Mouse (Mus musculus) forebrain, embryonic 15.5 days (tissue): ENCODE results near the gene Rnf126. TPM values are rescaled to one million over a fixed set of nuclear protein-coding genes. Genes with fewer than 3 reads are reported as not detected.

Experiments used
- ATAC-seq: fragments of 200-750 bp; cut with Nextera tagmentation; replicated peaks from 2 replicates; pipeline ENCODE4 v1.8.0; 2017; ENCODE audit warnings: mild to moderate bottlenecking, moderate TSS enrichment, moderate library complexity
- H3K27ac ChIP-seq: fragments of 300-500 bp; sonication (generic); replicated peaks from 2 replicates; pipeline ENCODE4 v1.5.1; 2015; ENCODE audit warnings: mild to moderate bottlenecking, inconsistent platforms
- H3K27me3 ChIP-seq: fragments of 300-500 bp; sonication (generic); 2 replicates; pipeline ENCODE4 v1.6.1; 2015; ENCODE audit warnings: inconsistent platforms
- H3K36me3 ChIP-seq: fragments of 300-500 bp; sonication (generic); 2 replicates; pipeline ENCODE4 v1.6.1; 2015; ENCODE audit warnings: mild to moderate bottlenecking, inconsistent platforms
- H3K4me1 ChIP-seq: fragments of 300-500 bp; sonication (generic); 2 replicates; pipeline ENCODE4 v1.6.1; 2015; ENCODE audit warnings: inconsistent platforms
- H3K4me2 ChIP-seq: fragments of 300-500 bp; sonication (generic); replicated peaks from 2 replicates; pipeline ENCODE4 v1.6.1; 2015; ENCODE audit warnings: mild to moderate bottlenecking, inconsistent platforms
- H3K4me3 ChIP-seq: fragments of 300-500 bp; sonication (generic); 2 replicates; pipeline ENCODE4 v1.5.1; 2015; ENCODE audit warnings: mild to moderate bottlenecking, inconsistent platforms
- H3K9ac ChIP-seq: fragments of 300-500 bp; sonication (generic); replicated peaks from 2 replicates; pipeline ENCODE4 v1.6.1; 2015; ENCODE audit warnings: mild to moderate bottlenecking, inconsistent platforms
- H3K9me3 ChIP-seq: fragments of 300-500 bp; sonication (generic); 2 replicates; pipeline ENCODE4 v1.6.1; 2016; ENCODE audit warnings: inconsistent platforms
- WGBS: fragments of 180-500 bp; shearing (Covaris S2); methylation state at CpG from one replicate; pipeline ENCODE4 v1.1.7; 2015; ENCODE audit warnings: mixed read lengths; 5-methylcytosine and 5-hydroxymethylcytosine counted together
- polyA plus RNA-seq: library from polyadenylated mRNA; unstranded; fragments of >200 nt; fragmentation: Nextera tagmentation; extraction: Ambion mirVana; gene quantifications from 2 replicates; pipeline ENCODE4 v1.2.1, GENCODE M21; 2015

Rnf126 gene
- polyA plus RNA-seq, 1 experiment from 2014 or later = 94.9 TPM

GRCm38 (mm10) chr10:79802331-79802971 is 35.7 kb upstream of the Rnf126 start:
- peaks cover 69% of the 10 kb centered on the region for H3K4me1 ChIP-seq
- H3K9ac ChIP-seq = no peak overlapping the region; the same call in 1 of the 2 replicates
- peak overlapping the region; percentile 11; the same call in 1 of the 2 replicates for H3K4me2 ChIP-seq
- no peak for ATAC-seq
- H3K36me3 ChIP-seq = peaks cover 9% of the 10 kb centered on the region; the same call in 1 of the 2 replicates
- no peak overlapping the region for H3K4me3 ChIP-seq
- WGBS = 23% methylated on average over 11 of the region's 11 CpGs
- peak overlapping the region; percentile 87 for H3K27ac ChIP-seq
- no peaks in the 10 kb centered on the region for H3K27me3 ChIP-seq
- no peaks in the 10 kb centered on the region for H3K9me3 ChIP-seq

GRCm38 (mm10) chr10:79801837-79802236 is 35.1 kb upstream of the Rnf126 start:
- no peak overlapping the region for H3K9ac ChIP-seq
- H3K4me3 ChIP-seq = no peak overlapping the region
- no peaks in the 10 kb centered on the region for H3K27me3 ChIP-seq
- peaks cover 75% of the 10 kb centered on the region for H3K4me1 ChIP-seq
- no peak for ATAC-seq
- H3K4me2 ChIP-seq = 0 out of 2 replicates have a peak overlapping the region, but pooled peaks have one; percentile 11
- H3K27ac ChIP-seq = peak overlapping the region; percentile 87
- H3K9me3 ChIP-seq = no peaks in the 10 kb centered on the region
- peaks cover 3% of the 10 kb centered on the region; the same call in 1 of the 2 replicates for H3K36me3 ChIP-seq
- 24% methylated on average over 3 of the region's 3 CpGs for WGBS

GRCm38 (mm10) chr10:79800508-79800907 is 33.8 kb upstream of the Rnf126 start:
- ATAC-seq = no peak
- peaks cover 80% of the 10 kb centered on the region for H3K4me1 ChIP-seq
- H3K27me3 ChIP-seq = no peaks in the 10 kb centered on the region
- no peaks in the 10 kb centered on the region for H3K9me3 ChIP-seq
- H3K9ac ChIP-seq = no peak overlapping the region
- H3K27ac ChIP-seq = no peak overlapping the region
- H3K36me3 ChIP-seq = no peaks in the 10 kb centered on the region
- H3K4me2 ChIP-seq = no peak overlapping the region
- 80% methylated on average over 11 of the region's 11 CpGs for WGBS
- no peak overlapping the region for H3K4me3 ChIP-seq

- no peaks in the 10 kb centered on the region for H3K9me3 ChIP-seq
- 88% methylated on average over 12 of the region's 12 CpGs for WGBS
- no peak overlapping the region for H3K27ac ChIP-seq
- ATAC-seq = no peak
- no peak overlapping the region for H3K9ac ChIP-seq
- no peak overlapping the region for H3K4me3 ChIP-seq
- H3K4me2 ChIP-seq = no peak overlapping the region
- no peaks in the 10 kb centered on the region for H3K27me3 ChIP-seq
- H3K36me3 ChIP-seq = no peaks in the 10 kb centered on the region
- peaks cover 71% of the 10 kb centered on the region for H3K4me1 ChIP-seq
Measured at GRCm38 (mm10) chr10:79798289-79798928, 31.7 kb upstream of the Rnf126 start.

- Histone ChIP-seq H3K9ac (no peak overlapping the region), H3K4me2 (peak overlapping the region; percentile 2; the same call in 1 of the 2 replicates), H3K4me3 (no peak overlapping the region), H3K9me3 (no peaks in the 10 kb centered on the region), H3K4me1 (peaks cover 65% of the 10 kb centered on the region), H3K36me3 (no peaks in the 10 kb centered on the region), H3K27me3 (no peaks in the 10 kb centered on the region), H3K27ac (0 out of 2 replicates have a peak overlapping the region, but pooled peaks have one; percentile 1)
- no peak for ATAC-seq
- 59% methylated on average over 15 of the region's 15 CpGs for WGBS
Measured at GRCm38 (mm10) chr10:79797326-79797725, 30.6 kb upstream of the Rnf126 start.

- no peak for ATAC-seq
Measured at GRCm38 (mm10) chr10:79795905-79796304, 29.2 kb upstream of the Rnf126 start.

GRCm38 (mm10) chr10:79794491-79794931 is 27.8 kb upstream of the Rnf126 start:
- Histone ChIP-seq H3K27ac (peak overlapping the region; percentile 95), H3K9me3 (no peaks in the 10 kb centered on the region), H3K4me2 (peak overlapping the region; percentile 81), H3K4me3 (peak overlapping the region; percentile 91), H3K27me3 (no peaks in the 10 kb centered on the region), H3K9ac (peak overlapping the region; percentile 99), H3K4me1 (peaks cover 45% of the 10 kb centered on the region), H3K36me3 (no peaks in the 10 kb centered on the region)
- peak; percentile 31 for ATAC-seq
- WGBS = under 1% methylated on average over 10 of the region's 10 CpGs

More at GRCm38 (mm10) chr10:79795905-79796304, 29.2 kb upstream of the Rnf126 start:
- no peak overlapping the region for H3K4me3 ChIP-seq
- H3K9me3 ChIP-seq = no peaks in the 10 kb centered on the region
- H3K9ac ChIP-seq = no peak overlapping the region
- no peak overlapping the region for H3K4me2 ChIP-seq
- 97% methylated on average over 3 of the region's 3 CpGs for WGBS
- H3K27me3 ChIP-seq = no peaks in the 10 kb centered on the region
- peaks cover 52% of the 10 kb centered on the region for H3K4me1 ChIP-seq
- H3K36me3 ChIP-seq = no peaks in the 10 kb centered on the region
- no peak overlapping the region for H3K27ac ChIP-seq

- Histone ChIP-seq H3K27me3 (no peaks in the 10 kb centered on the region), H3K4me2 (peak overlapping the region; percentile 81), H3K27ac (peak overlapping the region; percentile 95), H3K36me3 (no peaks in the 10 kb centered on the region), H3K4me1 (peaks cover 45% of the 10 kb centered on the region), H3K9ac (peak overlapping the region; percentile 99), H3K9me3 (no peaks in the 10 kb centered on the region), H3K4me3 (peak overlapping the region; percentile 91)
- ATAC-seq = peak; percentile 74
- under 1% methylated on average over 38 of the region's 38 CpGs for WGBS
Measured at GRCm38 (mm10) chr10:79793738-79794490, 27.2 kb upstream of the Rnf126 start.

GRCm38 (mm10) chr10:79793051-79793737 is 26.4 kb upstream of the Rnf126 start, which contains the start of gene Palm:
TSS of gene Palm (plus strand) at chr10:79793572.
- Histone ChIP-seq H3K4me2 (peak within 1 kb of the TSS; percentile 81), H3K27me3 (no peaks in the 10 kb centered on the region), H3K4me3 (peak within 1 kb of the TSS; percentile 91), H3K27ac (peak within 1 kb of the TSS; percentile 95), H3K4me1 (peaks cover 43% of the 10 kb centered on the region), H3K36me3 (no peaks in the 10 kb centered on the region), H3K9me3 (no peaks in the 10 kb centered on the region), H3K9ac (peak within 1 kb of the TSS; percentile 99)
- WGBS = 8% methylated on average over 37 of the region's 51 CpGs
- peak; percentile 70 for ATAC-seq

- Histone ChIP-seq H3K9ac (no peak overlapping the region), H3K9me3 (no peaks in the 10 kb centered on the region), H3K36me3 (no peaks in the 10 kb centered on the region), H3K27me3 (no peaks in the 10 kb centered on the region), H3K4me3 (no peak overlapping the region; the same call in 1 of the 2 replicates), H3K27ac (0 out of 2 replicates have a peak overlapping the region, but pooled peaks have one; percentile 95), H3K4me1 (peaks cover 36% of the 10 kb centered on the region), H3K4me2 (no peak overlapping the region)
- no peak for ATAC-seq
- WGBS = 88% methylated on average over 5 of the region's 5 CpGs
Measured at GRCm38 (mm10) chr10:79792339-79793040, 25.7 kb upstream of the Rnf126 start.

GRCm38 (mm10) chr10:79790861-79791260 is 24.1 kb upstream of the Rnf126 start, which contains the start of gene Prss57:
TSS of gene Prss57 (minus strand) at chr10:79790961.
- H3K4me1 ChIP-seq = peaks cover 20% of the 10 kb centered on the region
- no peak for ATAC-seq
- no peak within 1 kb of the TSS for H3K4me3 ChIP-seq
- no peak within 1 kb of the TSS for H3K9ac ChIP-seq
- H3K36me3 ChIP-seq = no peaks in the 10 kb centered on the region
- H3K4me2 ChIP-seq = no peak within 1 kb of the TSS
- H3K27ac ChIP-seq = no peak within 1 kb of the TSS
- 78% methylated on average over 4 of the region's 4 CpGs for WGBS
- no peaks in the 10 kb centered on the region for H3K27me3 ChIP-seq
- no peaks in the 10 kb centered on the region for H3K9me3 ChIP-seq
